Mouse (Mus musculus) lung, postnatal 36 days (tissue): ENCODE results near the gene Col2a1.

Experiments
- DNase-seq: peaks from one replicate; pipeline ENCODE4 v3.0.0; 2022; ENCODE audit warnings: mixed read lengths

Col2a1 gene

DNA sequence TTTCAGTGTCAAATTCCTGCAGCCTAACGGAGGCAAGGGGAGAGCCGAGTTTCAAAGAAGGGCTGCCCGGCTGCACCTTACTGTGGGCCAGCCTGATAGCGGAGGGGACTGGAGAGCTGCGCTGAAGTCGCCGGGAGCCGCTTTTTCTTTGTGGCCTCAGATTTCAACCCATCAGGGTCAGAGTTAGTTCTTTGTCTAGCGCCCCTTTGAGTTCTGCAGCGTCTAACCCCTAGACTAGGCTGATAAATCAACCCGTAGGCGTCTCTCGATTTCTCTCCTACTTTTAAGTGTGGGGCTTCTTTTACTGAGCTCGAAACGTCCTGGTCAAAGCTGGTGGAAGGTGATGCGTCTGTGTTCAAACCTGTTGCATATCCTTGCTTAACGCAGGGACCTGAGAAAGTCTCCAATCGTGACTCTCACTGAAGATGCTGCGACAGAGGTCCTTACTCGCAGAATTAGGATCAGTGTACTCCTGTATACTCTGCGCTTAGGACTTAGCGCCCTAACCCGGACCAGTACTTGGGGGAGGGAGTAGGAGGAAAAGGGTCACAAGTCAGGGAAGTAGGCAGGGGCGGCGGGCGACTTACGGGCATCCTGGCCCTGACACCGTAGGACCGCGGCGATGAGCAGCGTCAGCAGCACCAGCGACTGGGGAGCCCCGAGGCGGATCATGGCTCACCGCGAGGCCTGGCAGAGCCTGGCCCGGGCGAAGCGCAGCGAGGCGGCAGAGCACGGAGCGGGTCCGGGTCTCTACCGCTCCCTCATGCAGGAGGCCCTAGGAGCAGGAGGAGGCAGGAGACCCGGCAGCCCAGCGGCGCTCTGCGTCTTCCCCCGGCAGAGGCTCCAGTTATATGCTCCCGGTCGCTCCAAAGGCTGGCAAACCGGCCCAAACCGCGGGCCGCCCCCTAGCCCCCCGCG, at the start of gene Col2a1:
Gene Col2a1 (minus strand): TSS at position 874 of the 918 bp plus-strand sequence.
- DNase-seq: no peak

DNA sequence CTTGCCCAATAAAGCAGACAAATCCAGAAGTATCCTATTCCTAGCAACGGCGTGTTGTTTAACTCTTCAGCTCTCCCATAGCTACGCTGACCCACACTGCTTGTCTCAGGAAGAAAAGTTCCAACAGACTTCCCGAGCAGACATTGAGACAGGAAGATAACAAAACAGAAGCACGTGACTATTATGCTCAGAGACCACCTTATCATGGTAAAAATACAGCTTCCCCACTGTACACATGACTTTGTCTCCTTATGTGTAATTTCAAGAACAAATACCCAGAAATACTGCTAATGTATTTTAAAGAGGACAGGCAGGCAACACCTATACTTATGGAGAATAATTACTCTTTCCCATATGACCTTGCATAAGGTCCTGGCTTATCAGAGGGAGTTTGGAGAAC, 47.2 kb upstream of the Col2a1 start:
- no peak for DNase-seq

DNA sequence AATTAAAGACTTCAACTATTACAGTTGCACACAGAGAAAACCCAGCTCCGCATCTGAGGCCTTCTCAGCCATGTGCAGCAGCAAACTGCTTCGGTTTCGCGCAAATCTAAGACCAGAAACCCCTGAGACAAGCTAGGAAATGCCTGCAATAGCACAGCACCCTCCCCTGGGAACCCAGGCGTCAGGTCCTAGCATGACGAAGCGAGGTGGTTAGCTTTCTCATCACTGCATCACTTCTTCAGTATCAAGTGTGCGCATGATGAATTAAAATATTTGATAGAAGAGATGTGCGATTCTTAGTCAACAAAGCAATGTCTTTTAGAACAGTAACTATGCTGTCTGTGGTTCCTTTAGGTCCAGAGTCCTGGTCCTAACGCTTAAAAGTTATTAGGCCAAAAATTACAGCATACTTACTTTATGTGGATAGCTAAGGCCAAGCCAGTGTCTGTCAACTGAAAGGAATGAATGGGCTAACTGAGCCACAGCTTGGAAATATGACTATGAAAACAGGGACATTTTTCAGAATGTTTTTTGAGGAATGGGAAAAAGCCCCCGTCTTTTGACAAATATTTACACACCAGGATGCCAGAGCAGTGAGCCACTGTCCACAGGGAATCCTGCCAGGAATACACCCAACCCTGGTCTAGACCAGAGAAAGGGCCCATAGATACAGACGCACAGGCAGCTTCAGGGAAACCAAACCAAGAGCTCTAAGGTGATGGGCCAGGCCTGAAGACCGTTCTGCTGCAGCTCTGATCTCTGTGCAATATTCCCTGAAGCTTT, 44.6 kb upstream of the Col2a1 start:
- DNase-seq: no peak

DNA sequence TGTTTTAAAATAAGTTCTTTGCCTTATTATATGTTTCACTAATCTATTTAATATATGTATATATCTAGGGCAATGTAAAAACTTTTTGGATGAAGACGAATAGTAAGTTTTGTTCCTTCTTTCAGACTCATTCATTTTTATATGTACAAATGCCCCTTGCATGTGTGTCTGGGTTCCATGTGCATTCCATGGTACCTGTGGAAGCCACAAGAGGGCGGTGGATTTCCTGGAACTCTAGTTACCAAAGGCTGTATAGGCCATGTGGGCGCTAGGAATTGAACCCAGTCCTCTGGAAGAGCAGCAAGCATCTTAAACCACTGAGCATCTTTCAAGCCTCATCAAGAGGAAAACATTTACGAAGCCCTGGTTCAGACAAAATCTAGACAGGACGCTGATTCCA, 39.9 kb upstream of the Col2a1 start:
- DNase-seq: no peak

DNA sequence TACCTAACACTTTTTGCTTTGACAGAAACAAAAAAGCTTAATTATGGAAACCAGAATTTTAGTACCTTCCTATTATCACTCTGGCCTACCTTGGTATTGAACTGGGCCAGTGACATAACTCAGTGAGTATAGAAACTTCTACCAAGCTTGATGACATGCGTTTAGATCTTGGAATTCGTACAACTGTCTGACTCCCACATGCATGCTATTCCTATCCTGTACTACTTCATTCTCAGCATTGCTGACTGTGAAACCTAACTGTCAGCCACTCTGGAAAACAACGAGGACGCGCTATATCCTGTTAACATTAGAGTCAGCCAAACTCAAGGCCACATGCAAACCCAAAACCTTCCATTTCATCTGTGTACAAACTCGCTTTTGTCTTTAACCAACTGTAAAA, 39.5 kb upstream of the Col2a1 start:
- DNase-seq: no peak

DNA sequence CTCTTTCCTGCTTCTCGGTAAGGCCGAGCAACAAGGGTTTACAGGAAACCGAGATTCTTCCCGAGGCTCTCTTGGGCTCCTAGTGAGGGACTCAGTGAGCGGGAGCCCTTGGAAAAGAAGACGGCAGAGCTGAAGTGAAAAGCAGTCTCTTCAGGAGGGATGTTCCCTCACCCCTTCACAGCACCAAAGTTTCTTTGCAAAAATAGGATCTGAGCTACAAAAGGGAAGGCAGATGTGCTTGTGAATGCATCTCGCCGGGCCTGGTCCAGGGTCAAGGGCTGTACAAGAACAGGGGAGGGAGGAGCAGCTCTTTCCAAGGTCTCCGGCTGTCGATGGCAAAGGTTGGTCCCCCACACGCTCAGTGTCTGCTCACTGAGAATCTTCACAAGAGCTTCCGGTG, 38.0 kb upstream of the Col2a1 start:
- no peak for DNase-seq

DNA sequence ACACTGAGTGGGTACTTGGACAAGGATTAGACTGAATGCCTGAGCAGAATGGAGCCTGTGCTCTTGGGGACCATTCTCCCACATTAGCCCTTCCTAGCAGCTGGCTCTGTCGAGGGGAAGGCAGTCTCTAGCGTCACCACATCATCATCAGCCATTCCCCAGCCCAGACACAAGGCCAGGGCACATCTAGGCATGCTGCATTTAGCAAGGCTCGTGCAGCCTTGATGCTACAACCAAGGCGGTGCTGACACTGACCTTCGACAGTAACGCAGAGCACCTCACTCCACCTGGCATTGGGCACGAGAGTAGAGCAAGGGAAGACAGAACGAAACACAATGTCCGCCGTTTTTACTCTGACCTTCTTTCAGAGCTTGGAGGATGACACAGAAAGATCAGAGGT, 35.2 kb upstream of the Col2a1 start:
- no peak for DNase-seq

DNA sequence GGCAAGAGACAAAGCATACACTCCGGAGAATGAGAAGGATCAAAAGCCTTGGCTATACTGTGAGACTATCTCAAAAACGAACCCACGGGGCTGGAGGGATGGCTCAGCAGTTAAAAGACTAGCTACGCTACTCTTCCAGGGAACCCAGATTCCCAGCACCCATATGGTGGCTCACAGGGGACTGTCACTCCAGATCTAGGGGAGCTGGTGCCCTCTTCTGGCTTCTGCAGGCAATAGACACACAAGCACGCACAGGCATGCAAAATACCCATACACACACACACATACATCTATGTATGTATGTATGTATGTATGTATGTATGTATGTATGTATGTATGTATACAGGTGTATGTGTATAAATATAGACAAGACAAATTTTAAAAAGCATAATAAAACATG, 32.1 kb upstream of the Col2a1 start:
- DNase-seq: no peak

DNA sequence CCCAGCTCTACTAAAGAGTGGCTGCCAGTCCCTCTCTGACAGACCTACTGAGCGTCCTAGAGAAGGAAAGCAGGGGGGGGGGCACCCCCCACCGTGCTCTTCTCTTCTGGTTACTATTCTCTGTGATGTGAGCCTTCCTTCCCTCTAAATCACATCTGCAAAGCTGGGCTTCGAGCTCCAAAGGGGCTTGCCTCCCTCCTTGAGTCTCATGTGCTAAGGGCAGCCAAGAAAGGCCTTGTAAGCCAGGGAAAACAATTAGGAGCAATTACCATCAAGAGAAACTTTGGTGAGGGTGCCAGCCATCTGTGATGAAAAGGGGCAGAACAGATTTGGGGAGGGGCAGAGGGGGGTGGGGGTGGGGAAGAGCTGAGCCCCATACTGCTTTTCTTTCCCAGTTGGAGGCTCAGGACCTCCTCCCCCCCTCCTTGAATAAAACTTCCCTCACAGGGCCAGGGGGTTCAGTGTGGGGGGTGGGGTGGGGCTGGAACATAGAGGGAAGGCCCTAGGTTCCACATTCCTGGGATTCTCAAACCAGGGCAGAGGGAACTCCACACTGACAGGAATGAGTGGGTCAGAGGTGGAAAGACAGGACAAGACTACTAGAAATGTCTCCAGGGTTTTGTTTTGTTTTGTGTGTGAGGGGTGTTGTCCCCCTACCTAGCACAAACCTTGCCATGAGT, 30.7 kb upstream of the Col2a1 start:
- no peak for DNase-seq

DNA sequence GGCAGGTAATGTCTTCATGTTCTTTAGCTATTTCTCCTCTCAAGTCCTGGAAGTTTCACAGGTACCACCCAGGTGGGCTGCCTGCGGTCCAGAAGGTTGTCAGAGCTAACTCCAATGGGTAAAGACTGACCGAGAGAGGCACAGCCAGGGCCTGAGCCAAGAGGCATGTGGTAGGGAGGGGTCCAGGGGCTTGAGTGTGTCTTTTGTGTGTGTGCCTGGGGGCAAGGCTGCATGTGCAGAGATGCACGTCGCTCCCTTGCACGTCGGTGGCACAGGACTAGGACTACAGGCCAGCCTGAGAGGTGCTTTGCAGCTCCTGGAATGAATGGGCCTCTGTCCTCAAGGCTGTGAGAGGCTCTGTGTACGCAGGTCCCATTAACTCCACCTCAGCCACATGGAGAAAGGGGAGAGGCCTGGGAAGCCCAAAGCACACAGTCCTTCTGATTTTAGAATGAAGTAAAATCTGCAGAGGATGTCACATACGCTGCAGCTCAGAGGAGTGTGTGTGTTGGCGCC, 28.8 kb upstream of the Col2a1 start:
- no peak for DNase-seq

DNA sequence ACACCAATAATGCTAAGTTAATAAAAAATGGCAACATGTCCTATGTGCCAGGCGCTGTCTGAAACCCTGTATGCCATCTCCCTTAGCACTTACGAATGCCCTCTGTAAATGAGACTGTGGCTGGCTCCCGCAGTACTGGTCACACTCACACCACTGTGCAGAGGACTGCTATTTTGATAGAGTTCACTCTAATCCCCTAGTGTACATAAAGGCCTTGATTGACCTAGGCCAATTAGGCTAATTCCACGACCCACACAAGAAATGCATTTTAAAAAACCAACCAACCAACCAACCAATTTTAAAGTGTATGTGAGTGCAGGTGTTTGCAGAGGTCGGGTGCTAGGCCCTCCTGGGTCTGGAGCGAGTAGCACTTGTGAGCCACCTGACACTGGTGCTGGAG, 25.3 kb upstream of the Col2a1 start:
- DNase-seq: no peak

DNA sequence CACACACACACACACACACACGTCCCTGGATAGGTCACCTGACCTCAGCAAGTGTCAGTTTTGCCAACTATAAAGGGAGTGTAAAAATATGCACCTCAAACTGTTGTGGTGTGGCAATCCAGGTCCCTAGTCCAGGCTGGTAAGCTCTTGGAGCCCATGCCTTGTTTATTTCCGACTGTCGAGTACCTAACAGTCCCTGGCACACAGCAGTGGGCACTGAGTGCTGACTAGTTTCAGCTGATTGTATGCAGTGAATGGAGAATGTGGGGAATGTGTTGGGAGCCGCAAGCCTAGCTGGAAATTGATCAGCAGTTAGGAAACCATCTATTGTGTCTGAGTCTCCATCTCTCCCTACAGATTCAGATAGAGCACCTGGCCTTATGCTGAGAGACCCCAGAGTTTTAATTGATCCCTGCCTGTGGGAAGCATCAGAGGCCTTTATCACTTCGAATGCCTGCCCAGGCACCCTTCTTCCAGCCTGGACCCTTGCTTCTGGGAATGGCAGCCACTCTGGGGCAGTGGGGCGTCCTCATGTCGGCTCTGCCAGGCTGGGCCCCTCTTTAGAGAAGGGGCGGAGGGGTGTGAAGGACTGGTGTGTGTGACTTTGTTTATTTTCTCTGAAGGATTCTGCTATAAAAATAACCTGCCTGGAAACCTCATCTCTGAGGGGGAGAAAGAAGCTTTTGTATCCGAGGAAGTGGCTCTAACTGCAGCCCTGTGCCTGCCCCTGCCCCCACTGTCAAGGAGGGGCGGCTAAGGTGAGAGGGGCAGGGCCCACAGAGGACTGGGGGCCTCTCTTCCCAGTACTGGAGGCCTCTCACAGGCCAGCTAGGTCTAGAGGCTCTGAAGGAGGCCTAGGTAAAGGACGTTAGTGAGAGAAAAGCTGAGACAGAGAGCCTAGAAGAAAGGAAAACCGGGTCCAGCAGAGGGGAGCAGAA, 22.7 kb upstream of the Col2a1 start:
- DNase-seq: peak; percentile 47

DNA sequence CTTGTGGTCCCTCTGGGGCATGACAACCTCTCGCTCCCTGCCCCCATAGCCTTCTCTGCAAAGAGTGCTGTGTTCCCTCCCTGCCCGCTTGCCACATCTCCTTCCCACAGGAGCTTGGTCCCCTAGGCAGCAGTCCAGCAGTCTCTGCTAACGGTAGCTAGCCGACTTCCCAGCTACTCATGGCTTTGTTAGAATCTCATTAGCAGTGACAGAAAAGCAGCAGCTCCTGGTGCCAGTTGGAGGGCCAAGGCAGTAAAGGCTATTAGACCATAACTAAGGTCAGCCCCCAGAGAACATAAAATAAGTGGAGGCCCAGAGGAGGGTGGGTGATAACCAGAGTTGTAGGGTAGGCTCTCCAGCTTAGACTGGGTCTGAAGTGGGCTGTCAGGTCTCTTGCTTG, 21.1 kb upstream of the Col2a1 start:
- no peak for DNase-seq

DNA sequence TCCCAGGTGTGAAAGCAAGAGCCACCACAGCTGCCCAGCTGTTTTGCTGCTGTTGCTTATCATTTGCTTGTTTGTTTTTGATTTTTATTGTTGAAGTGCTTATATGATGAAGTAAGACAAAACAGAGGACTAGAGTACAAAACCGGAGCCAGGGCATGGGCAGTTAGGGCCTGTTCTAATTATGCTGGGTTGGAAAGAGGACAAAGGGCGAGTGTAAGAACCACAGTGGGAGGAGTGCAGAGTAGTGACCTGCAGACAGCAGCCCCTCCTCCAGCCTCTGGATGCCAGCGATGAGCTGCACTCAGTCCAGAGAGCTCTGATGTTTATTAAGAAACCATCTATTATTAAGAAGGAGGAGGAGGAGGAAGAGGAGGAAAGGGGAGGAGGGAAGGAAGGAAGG, 18.6 kb upstream of the Col2a1 start:
- no peak for DNase-seq

DNA sequence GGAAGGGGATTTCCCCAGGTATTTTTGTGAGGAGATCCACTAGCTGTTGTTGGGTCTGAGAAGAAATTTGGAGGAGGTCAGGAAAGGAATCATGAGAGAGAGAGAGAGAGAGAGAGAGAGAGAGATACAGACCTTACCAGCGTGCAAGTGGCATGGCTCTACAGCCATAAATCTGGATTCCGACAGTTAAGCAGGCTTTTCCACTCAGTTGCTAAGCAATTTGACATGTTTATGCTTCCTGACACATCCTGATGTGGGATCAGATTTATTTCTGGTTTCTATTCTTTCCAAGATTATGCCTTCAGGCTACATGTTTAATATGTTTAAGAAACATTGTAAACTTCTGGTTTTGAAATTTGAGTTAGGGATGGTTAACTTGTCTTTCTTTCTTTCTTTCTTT, 17.4 kb upstream of the Col2a1 start:
- DNase-seq: no peak

DNA sequence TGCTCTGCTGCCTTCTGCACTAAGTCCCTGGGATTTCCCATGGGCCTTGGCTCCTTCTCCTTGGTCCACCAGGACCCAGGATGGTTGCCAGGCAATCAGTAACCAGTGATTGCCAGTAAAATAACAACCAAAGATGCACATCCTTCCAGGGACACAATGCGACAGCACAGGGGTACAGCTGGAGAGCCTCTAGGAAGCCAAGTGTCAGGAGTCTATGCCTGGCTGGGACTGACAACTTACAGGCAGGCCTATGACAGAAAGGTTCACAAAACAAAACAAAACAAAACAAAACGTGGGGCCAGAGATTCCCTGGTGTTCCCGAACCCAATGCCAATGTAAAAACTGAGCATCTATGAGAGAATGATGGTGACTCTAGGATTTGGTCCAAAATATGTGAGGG, 14.6 kb upstream of the Col2a1 start:
- DNase-seq: no peak

DNA sequence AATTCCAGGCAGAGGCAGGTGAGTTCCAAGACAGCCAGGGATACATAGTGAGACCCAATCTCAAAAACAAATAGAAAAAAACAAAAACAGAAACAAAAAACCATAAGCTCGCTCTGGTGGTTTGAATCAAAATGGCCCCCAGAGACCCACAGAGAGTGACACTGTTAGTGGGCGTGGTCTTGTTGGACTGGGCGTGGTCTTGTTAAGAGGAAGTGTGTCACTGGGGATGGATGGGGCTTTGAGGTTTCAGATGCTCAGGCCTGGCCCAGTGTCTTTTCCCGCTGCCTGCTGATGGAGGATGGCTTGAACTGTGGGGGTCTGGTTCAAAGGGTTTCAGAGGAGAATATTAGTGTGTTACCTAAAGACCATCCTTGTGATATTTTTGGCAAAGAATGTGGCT, 13.4 kb upstream of the Col2a1 start:
- no peak for DNase-seq

DNA sequence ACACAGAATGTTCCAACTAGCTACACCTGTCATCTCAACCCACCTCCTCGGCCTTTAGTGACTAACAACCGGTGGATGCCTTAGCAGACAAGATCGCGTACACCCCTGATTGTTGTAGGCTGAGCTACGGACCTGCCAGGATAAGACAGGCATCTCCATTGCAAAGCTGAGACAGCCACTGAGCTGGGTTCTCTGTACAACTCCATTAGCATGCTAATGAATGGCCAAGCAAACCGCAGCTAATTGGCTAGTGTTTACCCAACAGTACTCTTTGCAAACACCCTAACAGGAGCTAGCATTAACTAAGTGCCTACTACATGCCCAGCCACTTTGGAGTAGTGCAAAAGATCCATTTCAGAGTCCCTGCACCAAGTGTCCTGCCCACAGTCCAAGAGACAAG, 8.3 kb upstream of the Col2a1 start:
- DNase-seq: no peak

DNA sequence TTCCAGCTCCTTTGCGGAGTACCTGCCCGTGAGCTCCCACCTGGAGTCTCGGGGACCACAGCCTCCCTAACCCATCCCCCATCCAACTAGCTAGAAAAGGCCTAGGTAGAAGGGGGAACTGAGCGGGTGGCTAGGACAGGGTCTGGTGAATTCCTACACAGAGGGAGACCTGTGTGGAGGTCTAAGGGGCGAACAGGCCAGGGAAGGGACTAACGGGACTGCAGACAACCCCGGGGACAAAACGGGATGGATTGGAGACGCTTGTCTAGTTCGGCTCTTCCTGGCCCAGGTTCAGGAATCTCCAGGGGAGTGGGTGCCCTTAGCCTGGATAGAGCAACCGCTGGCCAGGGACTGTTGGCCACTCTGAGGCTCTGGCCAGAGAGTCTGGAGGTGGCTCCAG, 686 bp upstream of the Col2a1 start:
- no peak for DNase-seq

DNA sequence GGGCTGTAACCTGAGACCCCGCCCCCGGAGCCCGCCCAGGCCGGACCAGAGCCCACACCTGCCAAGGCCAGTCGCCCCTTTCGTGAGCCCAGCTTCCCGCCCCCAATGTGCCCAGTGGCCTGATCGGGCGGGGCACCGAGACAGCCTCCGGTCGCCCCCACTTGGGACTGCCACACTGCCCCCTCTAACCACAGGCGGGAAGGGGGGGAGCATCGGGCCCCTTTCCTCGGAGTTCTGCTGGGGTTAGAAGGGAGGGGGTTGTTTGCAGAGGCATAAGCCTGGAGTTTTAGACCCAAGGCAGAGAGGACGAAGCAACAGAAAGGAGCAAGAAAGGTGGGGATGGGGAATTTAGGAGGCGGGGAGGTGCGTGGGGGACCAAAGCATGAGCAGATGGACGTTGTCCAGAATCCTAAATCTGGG, 255 bp upstream of the Col2a1 start:
- DNase-seq: no peak

DNA sequence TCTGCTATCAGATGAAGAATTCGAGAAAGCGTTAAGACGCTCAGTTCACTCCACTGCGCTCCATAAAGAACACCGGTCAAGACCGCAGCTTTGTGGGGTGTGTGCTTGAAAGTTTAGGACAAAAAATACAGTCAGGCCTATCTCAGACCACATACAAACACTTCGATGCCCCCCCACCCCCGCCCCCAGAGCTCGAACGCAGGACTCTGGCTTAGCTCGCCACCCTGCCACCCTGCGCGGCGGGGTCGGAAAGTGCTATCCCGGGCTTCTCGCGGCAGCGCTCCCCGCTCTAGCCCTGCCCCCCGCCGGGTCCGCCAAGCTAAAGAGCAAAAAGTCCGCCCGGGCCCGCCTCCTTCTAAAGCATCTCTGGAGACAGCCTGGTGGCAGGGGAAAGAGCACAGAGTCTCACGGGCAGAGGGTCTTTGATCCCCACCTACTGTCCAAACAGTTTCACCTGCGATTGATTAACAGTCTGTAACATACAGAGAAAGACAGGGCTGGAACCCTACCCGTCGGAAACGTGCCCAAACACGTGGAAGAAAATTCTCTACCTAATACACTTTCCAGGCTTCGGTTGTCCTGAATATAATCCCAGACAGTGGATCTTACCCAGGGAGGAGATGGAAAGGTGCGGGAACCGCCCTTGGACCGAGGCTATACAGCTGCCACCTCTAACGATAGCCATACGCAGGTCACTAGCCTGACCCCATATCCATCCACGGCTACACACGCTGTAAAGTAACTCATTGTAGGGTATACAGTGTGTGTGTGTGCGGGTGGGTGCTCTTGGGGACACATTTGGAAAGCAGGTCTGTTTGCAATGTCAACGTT, 1.3 kb downstream of the Col2a1 start:
- DNase-seq: peak; percentile 9
